Mouse (Mus musculus): ENCODE results near the gene Prrx2.

The Prrx2 gene

GRCm38 (mm10) chr2:30823385-30824153 lies 11.2 kb upstream of the Prrx2 start:
- DNase-seq (ENCODE audit: low spot score in 2 of 2): no peak

DNA sequence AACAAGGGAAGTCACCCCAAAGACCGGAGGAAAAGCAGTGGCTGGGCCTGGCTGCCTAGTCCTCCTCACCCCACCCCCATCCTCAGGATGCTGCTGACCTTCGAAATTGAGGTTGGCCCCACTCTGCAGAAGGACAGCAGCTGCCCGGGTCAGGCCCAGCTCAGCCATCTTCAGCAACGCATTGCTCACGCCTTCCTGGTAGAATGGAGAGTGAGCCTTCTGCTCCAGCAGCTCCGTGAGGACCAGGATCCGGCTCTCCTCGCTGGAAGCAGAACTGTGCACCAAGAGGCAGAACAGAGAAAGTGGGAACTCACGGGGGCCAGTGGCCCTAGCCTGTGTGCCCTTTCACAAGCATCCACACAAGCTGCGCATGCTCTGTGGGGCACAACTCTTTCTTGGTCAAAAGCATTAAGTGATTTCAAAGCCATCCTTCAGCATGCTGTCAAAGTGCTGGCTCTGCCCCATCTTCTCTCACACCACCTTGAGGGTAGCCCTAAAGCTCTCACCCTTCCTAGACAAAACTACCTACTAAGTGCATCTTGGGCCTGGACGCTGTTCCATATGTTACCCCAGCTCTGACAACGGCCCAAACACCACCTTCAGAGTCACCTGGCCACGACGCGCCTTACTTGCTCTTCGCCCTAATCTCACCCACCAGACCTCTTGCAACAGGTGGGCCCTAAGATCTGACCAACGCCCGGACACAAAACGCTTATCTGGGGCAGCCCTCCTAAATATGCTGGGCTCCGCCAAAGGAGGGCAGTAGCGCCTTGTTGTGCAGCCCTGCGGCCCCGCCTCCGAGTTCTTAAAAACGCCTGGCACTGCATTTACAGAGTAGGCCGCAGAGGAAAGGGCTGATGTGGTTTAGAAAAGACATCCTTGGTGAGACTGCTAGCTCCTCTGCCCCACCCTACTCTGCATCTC lies 7.7 kb upstream of the Prrx2 start:
- DNase-seq (ENCODE audit: low spot score in 2 of 2): peak; percentile 55 to 56

- peak; percentile 94 to 98 for DNase-seq (ENCODE audit: low spot score in 2 of 2)
These were observed 6.9 kb upstream of the Prrx2 start for GRCm38 (mm10) chr2:30827749-30828475.

- DNase-seq (ENCODE audit: low spot score in 2 of 2): no peak
These were observed 5.5 kb upstream of the Prrx2 start for GRCm38 (mm10) chr2:30829315-30829714.

- DNase-seq (ENCODE audit: low spot score in 2 of 2): no peak
These were observed 4.4 kb upstream of the Prrx2 start, which contains the start of gene Asb6 for GRCm38 (mm10) chr2:30830283-30830795. Gene Asb6 (minus strand): TSS chr2:30830333.

GRCm38 (mm10) chr2:30833644-30834043 lies 1.1 kb upstream of the Prrx2 start:
- DNase-seq (ENCODE audit: low spot score in 2 of 2): no peak

GRCm38 (mm10) chr2:30836238-30836990 lies 1.6 kb downstream of the Prrx2 start:
- DNase-seq (ENCODE audit: low spot score in 2 of 2): no peak

GRCm38 (mm10) chr2:30842615-30843014 lies 7.8 kb downstream of the Prrx2 start:
- DNase-seq (ENCODE audit: low spot score in 2 of 2): no peak

- DNase-seq (ENCODE audit: low spot score in 2 of 2): no peak
These were observed 10.6 kb downstream of the Prrx2 start for GRCm38 (mm10) chr2:30845152-30846070.

DNA sequence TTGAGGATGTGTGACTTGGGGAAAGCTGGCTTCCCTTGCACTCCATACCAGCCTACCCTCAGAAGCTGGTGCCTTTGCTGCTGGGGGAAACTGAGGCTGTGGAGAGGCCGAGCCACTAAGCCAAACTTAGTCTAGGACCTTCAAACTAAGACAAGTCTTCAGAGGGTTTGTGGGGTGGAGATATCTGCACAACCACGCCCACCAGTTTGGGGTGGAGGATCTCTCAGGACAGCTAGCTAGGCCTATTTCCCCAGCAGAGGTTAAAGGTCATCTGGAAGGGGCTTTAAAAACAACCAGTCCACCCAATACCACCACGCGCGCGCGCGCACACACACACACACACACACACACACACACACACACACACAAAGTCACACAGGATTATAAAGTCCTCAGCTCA lies 11.5 kb downstream of the Prrx2 start:
- no peak for DNase-seq (ENCODE audit: low spot score in 2 of 2)

DNA sequence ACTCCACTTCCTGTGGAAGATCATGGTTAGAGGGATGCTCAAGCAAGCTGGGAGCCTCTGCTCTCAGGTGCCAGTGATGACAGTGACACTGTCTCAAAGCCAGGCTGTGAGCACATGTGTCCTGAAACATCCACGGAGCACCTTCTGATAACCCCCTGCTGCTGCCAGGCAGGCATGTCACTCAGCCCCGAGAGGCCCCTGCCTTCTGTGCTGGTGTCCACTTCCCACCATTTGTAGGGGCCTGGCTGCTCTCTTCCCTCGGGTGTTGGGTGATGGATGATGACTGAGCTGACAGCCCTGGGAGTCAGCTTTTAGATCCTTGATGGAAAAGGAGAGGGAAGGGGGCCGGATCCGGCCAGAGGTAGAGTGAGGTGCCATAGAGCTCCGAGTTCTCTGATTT lies 12.0 kb downstream of the Prrx2 start:
- DNase-seq (ENCODE audit: low spot score in 2 of 2): no peak

DNA sequence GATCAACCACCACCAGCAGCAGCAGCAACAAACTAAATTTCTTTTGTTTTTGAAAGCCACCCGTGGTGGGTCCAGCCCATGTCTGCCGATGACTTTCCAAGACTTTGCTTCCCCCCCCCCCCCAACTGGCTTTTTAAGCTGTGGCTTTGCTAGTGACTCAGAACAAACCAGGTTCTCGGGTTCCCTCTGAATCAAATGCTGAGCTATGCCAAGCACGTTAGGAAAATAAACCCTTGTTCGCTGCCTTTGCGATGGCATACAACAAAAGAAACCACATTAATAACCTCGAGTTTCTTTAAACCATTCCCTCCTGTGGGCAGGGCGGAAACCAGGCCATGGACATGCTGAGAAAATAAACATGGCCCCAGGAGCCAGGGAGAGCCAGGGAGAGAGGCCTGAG lies 13.4 kb downstream of the Prrx2 start:
- no peak for DNase-seq (ENCODE audit: low spot score in 2 of 2)

DNA sequence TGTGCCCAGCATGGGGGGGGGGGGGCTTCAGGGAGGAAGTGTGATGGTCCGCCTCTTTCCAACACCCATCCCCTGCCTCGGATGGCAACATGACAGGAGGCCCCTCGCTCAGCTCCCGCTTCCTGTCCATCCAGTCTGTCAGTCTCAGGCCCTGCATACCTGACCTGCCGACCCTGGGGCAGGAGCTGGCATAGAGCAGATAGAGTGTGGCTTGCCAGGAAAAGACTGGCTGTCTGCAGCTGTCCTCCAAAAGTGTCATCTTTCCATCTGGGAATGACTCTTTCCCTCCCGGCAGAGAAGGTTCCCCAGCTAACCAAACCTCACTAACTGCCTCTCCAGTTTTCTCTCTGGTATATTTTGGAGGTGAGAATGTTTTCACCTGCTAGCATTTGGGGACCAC lies 15.8 kb downstream of the Prrx2 start:
- no peak for DNase-seq (ENCODE audit: low spot score in 2 of 2)

GRCm38 (mm10) chr2:30852771-30853313 lies 18.1 kb downstream of the Prrx2 start:
- DNase-seq (ENCODE audit: low spot score in 2 of 2): no peak

- no peak for DNase-seq (ENCODE audit: low spot score in 2 of 2)
These were observed 22.3 kb downstream of the Prrx2 start for GRCm38 (mm10) chr2:30857076-30857475.

DNA sequence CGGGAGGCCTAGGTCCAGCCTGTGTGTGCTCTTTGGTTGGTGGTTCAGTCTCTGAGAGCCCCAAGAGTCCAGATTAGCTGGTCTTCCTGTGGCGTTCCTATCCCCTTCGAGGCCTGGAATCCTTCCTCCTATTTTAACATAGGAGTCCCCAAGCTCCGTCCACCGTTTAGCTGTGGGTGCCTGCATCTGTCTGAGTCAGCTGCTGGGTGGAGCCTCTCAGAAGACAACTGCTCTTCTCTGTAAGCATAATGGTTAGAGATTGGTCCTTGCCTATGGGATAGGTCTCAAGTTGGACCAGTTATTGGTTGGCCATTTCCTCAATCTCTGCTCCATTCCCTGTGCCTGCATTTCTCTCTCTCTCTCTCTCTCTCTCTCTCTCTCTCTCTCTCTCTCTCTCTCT lies 25.0 kb downstream of the Prrx2 start:
- no peak for DNase-seq (ENCODE audit: low spot score in 2 of 2)

DNA sequence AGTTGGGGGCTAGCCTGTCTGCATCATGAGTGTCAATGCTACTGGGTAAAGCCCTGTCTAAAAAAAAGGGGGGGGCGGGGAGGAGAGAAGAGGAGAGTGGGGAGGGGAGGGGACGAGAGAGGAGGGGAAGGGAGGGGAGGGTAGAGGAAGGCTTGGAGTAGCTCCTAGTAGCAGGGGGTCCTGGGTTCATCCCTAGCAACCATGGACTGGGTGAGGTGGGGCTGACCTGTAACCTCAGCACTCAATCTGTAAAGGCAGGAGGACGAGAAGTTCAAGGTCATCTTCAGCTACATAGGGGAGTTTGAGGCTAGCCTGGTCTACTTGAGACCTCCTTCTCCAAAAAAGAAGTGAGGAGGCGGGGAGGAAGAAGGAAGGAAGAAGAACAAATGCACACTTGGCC lies 27.3 kb downstream of the Prrx2 start:
- no peak for DNase-seq (ENCODE audit: low spot score in 2 of 2)

- no peak for DNase-seq (ENCODE audit: low spot score in 2 of 2)
These were observed 28.8 kb downstream of the Prrx2 start for GRCm38 (mm10) chr2:30863574-30863973.

- DNase-seq (ENCODE audit: low spot score in 2 of 2): no peak
These were observed 30.2 kb downstream of the Prrx2 start for GRCm38 (mm10) chr2:30864968-30865381.

GRCm38 (mm10) chr2:30865426-30865825 lies 30.7 kb downstream of the Prrx2 start:
- no peak for DNase-seq (ENCODE audit: low spot score in 2 of 2)
